Mouse (Mus musculus): ENCODE data around the gene Rps6kc1.

- TF ChIP-seq CTCF (IDR thresholded peaks at IDR 0.05; ENCODE audit: control insufficient read depth, insufficient read depth, low read length) (no peak), POLR2A (IDR thresholded peaks at IDR 0.05; ENCODE audit: borderline replicate concordance, control insufficient read depth, low read depth, low read length) (no peak)
Observed at GRCm38 (mm10) chr1:190927311-190927710, 15.7 kb upstream of the Rps6kc1 start.
